ENCODE assay signal across 8 mouse cellular contexts in the genomic region with DNA sequence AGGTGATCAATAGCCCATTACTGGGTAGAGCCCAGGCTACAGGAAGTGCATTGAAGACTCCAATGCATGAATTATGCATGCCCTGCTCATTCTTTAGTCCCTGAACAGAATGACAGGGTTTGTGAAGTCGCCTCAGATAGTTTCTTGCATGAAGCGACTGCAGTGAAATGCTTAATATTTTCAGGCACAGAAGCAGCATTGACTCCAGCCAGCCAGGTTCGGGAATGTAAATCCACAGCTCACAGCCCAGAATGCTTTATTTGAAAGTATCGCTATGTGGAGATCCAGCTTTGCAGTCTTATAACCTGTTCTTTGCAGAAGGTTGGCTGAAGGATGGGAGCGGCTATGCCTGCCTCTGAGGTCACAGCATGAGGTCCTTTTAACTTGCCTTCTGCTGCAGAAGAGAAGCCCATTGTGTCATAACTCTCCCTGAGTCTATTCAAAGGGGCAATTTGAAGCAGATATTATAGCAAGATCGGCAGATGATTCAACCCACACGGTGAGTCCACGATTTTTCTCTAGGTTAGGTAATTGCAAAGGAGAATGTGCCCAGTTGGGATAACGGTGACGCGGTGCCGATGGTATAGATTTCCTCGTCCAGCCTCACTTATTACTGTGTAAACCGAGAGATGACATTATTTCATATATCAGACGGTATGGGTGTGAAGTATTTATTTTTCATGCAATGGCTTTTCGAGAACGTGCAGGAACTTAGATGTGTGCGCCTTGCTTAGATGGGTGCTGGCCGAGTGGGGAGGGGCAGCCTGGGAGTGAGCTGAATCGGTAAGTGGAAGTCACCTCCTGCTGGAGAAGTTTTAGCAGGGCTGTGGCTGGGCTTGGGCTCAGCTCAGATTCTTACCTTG.
A peak's percentile ranks its signal among the peaks of the same experiment; 100 is the strongest.
DNase-seq lines count a peak whose midpoint lies in the region; ATAC-seq and TF ChIP-seq lines count a peak whose summit lies in the region.

No protein-coding gene starts in this region.

- ATAC-seq in limb, embryonic 11.5 days (ENCODE audit: insufficient number of reproducible peaks, low FRiP score, low TSS enrichment, low read depth) = 0 out of 2 replicates have a peak, but pooled peaks have one; percentile 31
- peak; percentile 87 for ATAC-seq in forebrain, postnatal 0 days

- no peaks in the 10 kb centered on the region for H3K4me1 ChIP-seq in limb, embryonic 11.5 days (ENCODE audit: control insufficient read depth, insufficient read depth, low read length)
- H3K4me1 ChIP-seq in limb, embryonic 10.5 days = no peaks in the 10 kb centered on the region
- peaks cover 4% of the 10 kb centered on the region; the same call in 1 of the 2 replicates for H3K4me1 ChIP-seq in forebrain, postnatal 0 days (ENCODE audit: insufficient read depth)

- no peak for DNase-seq in limb, embryonic 11.5 days (ENCODE audit: low spot score)
- DNase-seq in limb, embryonic 10.5 days (ENCODE audit: low spot score) = no peak
- peak; percentile 70 for DNase-seq in forebrain, postnatal 0 days
- DNase-seq in left cerebral cortex, postnatal 25 days (ENCODE audit: low spot score in 2 of 2) = peak; percentile 54 to 66
- DNase-seq in right cerebral cortex, postnatal 14 days = peak; percentile 38
- no peak for DNase-seq in urinary bladder, postnatal 36 days (ENCODE audit: low spot score in 2 of 2)
- no peak for DNase-seq in heart, adult 11 months
- DNase-seq in gastrocnemius, adult 2 months = no peak

- H3K9ac ChIP-seq in limb, embryonic 11.5 days (ENCODE audit: low read length) = no peak overlapping the region
- H3K9ac ChIP-seq in forebrain, postnatal 0 days = peak overlapping the region; percentile 56

- 0 out of 2 replicates have a peak overlapping the region, but pooled peaks have one; percentile 4 for H3K4me2 ChIP-seq in limb, embryonic 11.5 days (ENCODE audit: low read depth, severe bottlenecking)
- H3K4me2 ChIP-seq in forebrain, postnatal 0 days (ENCODE audit: low read depth) = peak overlapping the region; percentile 47

- TF ChIP-seq CTCF in forebrain, postnatal 0 days (IDR thresholded peaks at IDR 0.05; ENCODE audit: low read depth) = peak; percentile 43
- no peak for TF ChIP-seq CTCF in gastrocnemius, adult 2 months (IDR thresholded peaks at IDR 0.05)

- intact Hi-C loops in left cerebral cortex, postnatal 25 days (cut with DNase I) = loop anchor here (1.0 to 5.0 kb wide), 4 partner anchors 49 to 194 kb away; no protein-coding TSS in a partner anchor
- intact Hi-C loops in gastrocnemius, adult 2 months (cut with DNase I) = no loop called here

- WGBS in limb, embryonic 11.5 days = 49% methylated on average over 20 of the region's 20 CpGs
- 55% methylated on average over 20 of the region's 20 CpGs for WGBS in limb, embryonic 10.5 days
- 16% methylated on average over 20 of the region's 20 CpGs for WGBS in forebrain, postnatal 0 days

- H3K27me3 ChIP-seq in limb, embryonic 11.5 days (ENCODE audit: control insufficient read depth, insufficient read depth, low read length) = no peaks in the 10 kb centered on the region
- no peaks in the 10 kb centered on the region for H3K27me3 ChIP-seq in limb, embryonic 10.5 days (ENCODE audit: low read depth, poor library complexity, severe bottlenecking)
- no peaks in the 10 kb centered on the region for H3K27me3 ChIP-seq in forebrain, postnatal 0 days (ENCODE audit: insufficient read depth, low read length)

- H3K27ac ChIP-seq in limb, embryonic 11.5 days (replicated peaks; ENCODE audit: low read depth, low read length) = no peak overlapping the region
- no peak overlapping the region for H3K27ac ChIP-seq in limb, embryonic 10.5 days
- peak overlapping the region; percentile 78 for H3K27ac ChIP-seq in forebrain, postnatal 0 days (ENCODE audit: low read depth, low read length)
- H3K27ac ChIP-seq in gastrocnemius, adult 2 months = no peak overlapping the region

- H3K9me3 ChIP-seq in limb, embryonic 11.5 days (ENCODE audit: control insufficient read depth, low read length) = no peaks in the 10 kb centered on the region
- H3K9me3 ChIP-seq in limb, embryonic 10.5 days (replicated peaks) = no peaks in the 10 kb centered on the region
- H3K9me3 ChIP-seq in forebrain, postnatal 0 days (ENCODE audit: low read length) = no peaks in the 10 kb centered on the region

- no peak overlapping the region for H3K4me3 ChIP-seq in limb, embryonic 11.5 days (ENCODE audit: low read depth, low read length)
- H3K4me3 ChIP-seq in limb, embryonic 10.5 days = no peak overlapping the region
- peak overlapping the region; percentile 32 for H3K4me3 ChIP-seq in forebrain, postnatal 0 days (ENCODE audit: low read depth, low read length)
- H3K4me3 ChIP-seq in gastrocnemius, adult 2 months = no peak overlapping the region

- H3K36me3 ChIP-seq in limb, embryonic 11.5 days (ENCODE audit: control insufficient read depth, insufficient read depth, low read length) = no peaks in the 10 kb centered on the region
- H3K36me3 ChIP-seq in limb, embryonic 10.5 days = no peaks in the 10 kb centered on the region
- no peaks in the 10 kb centered on the region for H3K36me3 ChIP-seq in forebrain, postnatal 0 days (ENCODE audit: insufficient read depth)

Comparison
In these comparisons a context has a peak if more than half of its experiments do, and no peak if none do; other contexts are left out.
1. DNase-seq: peak in forebrain, postnatal 0 days (single experiment), left cerebral cortex, postnatal 25 days (2 of 2) and right cerebral cortex, postnatal 14 days (single experiment); none in limb, embryonic 11.5 days (single experiment), limb, embryonic 10.5 days (single experiment), urinary bladder, postnatal 36 days (0 of 2), heart, adult 11 months (single experiment) and gastrocnemius, adult 2 months (single experiment).